Mouse (Mus musculus) liver, embryonic 15.5 days (tissue): ENCODE data around the gene Cdkn2d. TPM values are rescaled to one million over a fixed set of nuclear protein-coding genes. Genes with fewer than 3 reads are reported as not detected.
"Not testable (repeated sequence)": the region's sequence is repeated elsewhere in the genome, so short reads cannot be mapped to it uniquely, and the experiment has no call there.

Source experiments
- ATAC-seq: fragments of 200-750 bp; cut with Nextera tagmentation; 2 replicates; pipeline ENCODE4 v1.8.0; 2017; ENCODE audit warnings: moderate number of reproducible peaks, mild to moderate bottlenecking, moderate library complexity; ENCODE audit not compliant: insufficient read depth
- H3K27ac ChIP-seq: fragments of 300-500 bp; sonication (generic); replicated peaks from 2 replicates; pipeline ENCODE4 v1.5.1; 2015; ENCODE audit warnings: mild to moderate bottlenecking, inconsistent platforms
- H3K27me3 ChIP-seq: fragments of 300-500 bp; sonication (generic); 2 replicates; pipeline ENCODE4 v1.6.1; 2015; ENCODE audit warnings: mild to moderate bottlenecking, inconsistent platforms
- H3K36me3 ChIP-seq: fragments of 300-500 bp; sonication (generic); replicated peaks from 2 replicates; pipeline ENCODE4 v1.6.1; 2015; ENCODE audit warnings: moderate library complexity, mild to moderate bottlenecking, inconsistent platforms
- H3K4me1 ChIP-seq: fragments of 300-500 bp; sonication (generic); replicated peaks from 2 replicates; pipeline ENCODE4 v1.6.1; 2015; ENCODE audit warnings: inconsistent platforms
- H3K4me2 ChIP-seq: fragments of 300-500 bp; sonication (generic); 2 replicates; pipeline ENCODE4 v1.6.1; 2015; ENCODE audit warnings: moderate library complexity, mild to moderate bottlenecking, inconsistent platforms
- H3K4me3 ChIP-seq: fragments of 300-500 bp; sonication (generic); replicated peaks from 2 replicates; pipeline ENCODE4 v1.5.1; 2015; ENCODE audit warnings: mild to moderate bottlenecking, inconsistent platforms
- H3K9ac ChIP-seq: fragments of 300-500 bp; sonication (generic); 2 replicates; pipeline ENCODE4 v1.6.1; 2015; ENCODE audit warnings: moderate library complexity, mild to moderate bottlenecking, inconsistent platforms
- H3K9me3 ChIP-seq: fragments of 300-500 bp; sonication (generic); replicated peaks from 2 replicates; pipeline ENCODE4 v1.6.1; 2016; ENCODE audit warnings: inconsistent platforms
- WGBS: fragments of 180-500 bp; shearing (Covaris S2); methylation state at CpG from one replicate; pipeline ENCODE4 v1.1.7; 2015; ENCODE audit warnings: mixed read lengths; ENCODE audit not compliant: insufficient replicate concordance; 5-methylcytosine and 5-hydroxymethylcytosine counted together
- polyA plus RNA-seq: library from polyadenylated mRNA; unstranded; fragments of >200 nt; fragmentation: Nextera tagmentation; extraction: Ambion mirVana; gene quantifications from 2 replicates; pipeline ENCODE4 v1.2.1, GENCODE M21; 2015

Gene Cdkn2d
- polyA plus RNA-seq, 1 experiment from 2014 or later = 129 TPM

DNA sequence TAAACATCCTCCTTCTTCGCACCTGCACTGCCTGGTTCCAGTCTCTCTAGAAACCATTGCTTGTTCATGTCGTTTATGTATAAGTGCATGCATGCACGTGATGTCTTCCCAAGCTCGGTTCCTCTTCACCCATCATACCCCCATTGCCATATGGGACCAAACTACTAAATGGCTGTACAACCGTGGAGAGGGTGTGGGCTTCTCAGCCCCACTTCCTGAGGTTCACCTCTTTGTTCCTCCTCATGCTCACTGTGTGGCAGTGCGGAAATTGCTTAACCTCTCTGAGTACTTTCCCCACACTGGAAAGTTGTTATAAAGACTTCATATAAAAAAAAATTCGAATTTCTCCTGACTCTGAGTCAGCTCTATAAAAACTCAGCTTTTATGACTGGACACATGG is 25.5 kb upstream of the Cdkn2d start:
- no peak overlapping the region for H3K4me3 ChIP-seq
- peaks cover 15% of the 10 kb centered on the region for H3K27me3 ChIP-seq
- no peak for ATAC-seq
- H3K4me1 ChIP-seq = peaks cover 63% of the 10 kb centered on the region
- H3K9ac ChIP-seq = no peak overlapping the region
- no peak overlapping the region for H3K27ac ChIP-seq
- 42% methylated on average over 7 of the region's 7 CpGs for WGBS
- H3K9me3 ChIP-seq = no peaks in the 10 kb centered on the region
- no peak overlapping the region for H3K4me2 ChIP-seq
- H3K36me3 ChIP-seq = no peaks in the 10 kb centered on the region

DNA sequence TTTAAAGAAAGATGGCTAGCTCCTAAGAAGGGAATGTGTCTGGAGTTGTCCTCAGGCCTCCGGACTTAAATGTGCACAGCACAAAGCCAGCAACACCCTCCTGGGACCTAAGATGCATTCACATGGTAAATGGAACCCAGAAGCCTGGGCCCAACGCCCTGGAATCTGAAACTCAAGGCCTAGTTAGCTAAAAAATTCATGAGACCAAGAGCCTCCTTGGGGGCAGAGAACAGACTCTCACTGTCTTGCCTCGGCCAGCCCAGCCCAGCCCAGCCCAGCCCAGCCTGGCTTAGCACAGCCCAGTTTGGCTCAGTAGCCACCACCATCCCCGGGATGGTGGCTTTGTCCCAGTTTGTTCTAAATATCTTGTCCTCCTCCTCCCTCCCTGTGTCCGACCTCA is 24.2 kb upstream of the Cdkn2d start:
- Histone ChIP-seq H3K9me3 (no peaks in the 10 kb centered on the region), H3K9ac (no peak overlapping the region), H3K27me3 (peaks cover 26% of the 10 kb centered on the region), H3K36me3 (no peaks in the 10 kb centered on the region), H3K4me3 (no peak overlapping the region), H3K27ac (0 out of 2 replicates have a peak overlapping the region, but pooled peaks have one; percentile 45), H3K4me1 (peaks cover 51% of the 10 kb centered on the region), H3K4me2 (no peak overlapping the region)
- no peak for ATAC-seq
- 50% methylated on average over 5 of the region's 5 CpGs for WGBS

DNA sequence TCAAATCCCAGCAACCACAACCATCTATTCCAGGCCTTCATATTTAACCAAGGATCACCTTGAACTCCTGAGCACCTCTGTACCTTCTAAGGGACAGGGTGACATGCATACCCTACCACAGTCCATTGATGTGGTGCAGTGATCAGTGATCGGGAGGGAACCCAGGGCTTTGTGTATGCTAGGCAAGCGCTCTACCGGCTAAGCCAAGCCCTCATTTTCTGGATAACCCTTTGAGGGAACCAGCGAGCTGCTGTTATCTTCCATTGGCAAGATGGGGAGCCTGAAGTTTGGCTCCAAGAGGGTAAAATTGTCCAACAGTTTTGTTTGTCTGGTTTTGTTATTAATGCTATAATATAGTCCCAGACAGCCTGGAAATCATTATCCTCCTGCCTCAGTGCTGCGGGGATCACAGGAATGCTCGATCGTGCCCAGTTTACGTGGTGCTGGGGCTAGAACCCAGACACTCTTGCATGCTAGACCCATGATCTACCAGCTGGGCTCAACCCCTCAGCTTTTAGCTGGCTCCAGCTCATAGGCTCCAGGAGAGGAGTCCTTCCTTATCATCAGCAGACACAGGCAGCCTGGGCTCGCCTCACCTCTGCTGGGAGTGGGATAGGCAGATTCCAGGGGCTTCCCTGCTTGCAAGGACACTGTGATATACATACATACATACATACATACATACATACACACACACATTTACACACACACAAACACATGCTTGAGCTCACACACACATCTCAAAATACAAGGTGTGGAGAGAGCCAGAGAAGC is 23.3 kb upstream of the Cdkn2d start:
- no peaks in the 10 kb centered on the region for H3K9me3 ChIP-seq
- peak; percentile 59 for ATAC-seq
- H3K27me3 ChIP-seq = peaks cover 30% of the 10 kb centered on the region
- WGBS = 48% methylated on average over 9 of the region's 9 CpGs
- no peak overlapping the region for H3K4me3 ChIP-seq
- H3K4me1 ChIP-seq = peaks cover 43% of the 10 kb centered on the region
- H3K9ac ChIP-seq = peak overlapping the region; percentile 1
- H3K36me3 ChIP-seq = no peaks in the 10 kb centered on the region
- H3K27ac ChIP-seq = peak overlapping the region; percentile 31
- peak overlapping the region; percentile 27 for H3K4me2 ChIP-seq

DNA sequence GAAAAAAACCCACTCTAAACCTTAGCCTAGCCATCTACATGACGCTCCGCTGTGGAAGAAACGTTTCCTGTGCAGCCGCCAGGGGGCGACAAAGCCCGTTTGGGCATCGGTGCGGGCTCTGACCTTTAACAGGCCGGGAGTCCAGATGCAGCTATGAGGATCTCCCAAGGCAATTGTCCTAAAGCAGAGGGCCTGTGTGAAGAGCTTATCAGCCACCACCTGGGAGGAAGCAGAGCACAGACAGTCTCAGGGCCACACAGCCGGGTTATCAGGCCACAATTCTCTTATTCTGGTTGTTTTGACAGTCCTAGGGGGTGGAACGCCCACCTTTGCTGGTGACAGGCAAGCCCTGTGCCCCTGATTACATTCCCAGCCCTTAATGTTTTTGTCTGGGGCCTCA is 22.2 kb upstream of the Cdkn2d start:
- H3K36me3 ChIP-seq = no peaks in the 10 kb centered on the region
- H3K27ac ChIP-seq = no peak overlapping the region; the same call in 1 of the 2 replicates
- no peak overlapping the region for H3K4me3 ChIP-seq
- peaks cover 31% of the 10 kb centered on the region for H3K27me3 ChIP-seq
- no peak overlapping the region for H3K9ac ChIP-seq
- ATAC-seq = peak; percentile 91
- H3K9me3 ChIP-seq = no peaks in the 10 kb centered on the region
- peaks cover 36% of the 10 kb centered on the region for H3K4me1 ChIP-seq
- 2% methylated on average over 11 of the region's 11 CpGs for WGBS
- peak overlapping the region; percentile 23 for H3K4me2 ChIP-seq

DNA sequence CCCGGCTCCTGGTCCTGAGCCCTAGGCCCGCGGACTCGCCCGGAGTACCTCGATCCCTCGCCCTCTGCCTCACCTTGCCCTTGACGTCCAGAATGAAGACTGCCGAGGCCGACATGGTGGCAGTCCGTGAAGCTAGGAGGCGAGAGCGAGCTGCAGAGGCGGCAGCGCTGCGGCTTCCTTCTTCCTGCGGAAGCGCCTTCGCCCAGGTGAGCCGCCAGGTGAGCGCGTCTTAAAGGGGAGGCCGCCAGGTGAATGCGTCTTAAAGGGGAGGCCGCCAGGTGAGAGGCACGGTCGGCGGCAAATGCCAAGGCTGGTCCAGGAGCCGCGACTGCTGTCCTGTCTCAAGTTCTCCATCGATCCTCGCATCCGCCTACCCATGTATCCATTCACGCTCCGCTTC is 20.9 kb upstream of the Cdkn2d start, which contains the start of gene Ap1m2:
Gene Ap1m2 (minus strand): TSS at position 204 of the 400 bp plus-strand sequence.
- ATAC-seq = no peak
- 0 out of 2 replicates have a peak within 1 kb of the TSS, but pooled peaks have one; percentile 4 for H3K4me3 ChIP-seq
- no peak within 1 kb of the TSS; the same call in 1 of the 2 replicates for H3K4me2 ChIP-seq
- H3K4me1 ChIP-seq = peaks cover 35% of the 10 kb centered on the region
- H3K36me3 ChIP-seq = no peaks in the 10 kb centered on the region
- H3K27ac ChIP-seq = no peak within 1 kb of the TSS
- no peaks in the 10 kb centered on the region for H3K9me3 ChIP-seq
- 25% methylated on average over 35 of the region's 35 CpGs for WGBS
- H3K27me3 ChIP-seq = peaks cover 31% of the 10 kb centered on the region
- no peak within 1 kb of the TSS for H3K9ac ChIP-seq

DNA sequence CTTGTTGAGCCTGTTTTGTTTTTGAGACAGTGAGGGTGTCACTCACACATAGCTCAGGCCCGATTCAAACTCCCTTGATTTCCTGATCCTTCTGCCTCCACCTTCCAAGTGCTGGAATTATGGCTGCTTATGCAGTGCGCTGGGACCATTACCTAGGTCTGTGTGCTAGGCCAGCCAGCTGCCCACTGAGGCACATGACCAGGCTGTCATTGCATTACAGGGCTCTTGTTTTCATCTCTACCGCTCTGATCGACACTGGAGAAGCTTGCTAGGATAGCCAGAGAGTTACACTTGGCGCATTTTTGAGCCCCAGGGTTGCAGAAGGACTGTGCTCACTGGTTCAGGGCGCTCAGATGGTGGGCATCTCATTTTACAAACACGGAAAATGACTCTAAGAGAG is 20.5 kb upstream of the Cdkn2d start:
- no peak overlapping the region for H3K9ac ChIP-seq

DNA sequence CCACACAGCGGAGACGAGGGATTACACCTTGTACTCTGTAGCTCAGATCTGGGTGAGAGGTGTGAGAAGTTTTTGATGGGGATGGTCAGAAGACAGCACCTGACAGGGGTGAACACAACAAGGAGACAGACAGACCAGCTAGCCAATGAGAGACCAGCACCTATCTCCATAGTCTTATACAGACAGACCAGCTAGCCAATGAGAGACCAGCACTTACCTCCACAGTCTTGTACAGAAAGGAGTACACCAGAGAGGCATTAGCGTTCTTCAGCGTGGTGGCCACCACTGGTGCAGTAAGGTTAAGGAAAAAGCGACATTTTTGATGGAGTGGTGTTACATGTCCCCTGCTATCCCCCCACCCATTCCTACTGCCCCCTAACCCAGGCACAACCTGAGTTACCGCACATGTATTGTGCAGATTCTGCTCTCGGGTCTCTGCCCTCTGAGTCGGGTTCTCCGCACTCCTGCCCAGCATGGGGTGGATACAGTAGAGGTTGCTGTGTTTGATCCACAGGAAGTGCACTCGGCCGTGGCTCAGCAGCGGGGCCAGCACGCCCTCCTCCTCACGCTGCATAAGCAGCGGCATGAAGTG is 18.0 kb upstream of the Cdkn2d start:
- Histone ChIP-seq H3K4me2 (0 out of 2 replicates have a peak overlapping the region, but pooled peaks have one; percentile 6), H3K27ac (no peak overlapping the region), H3K36me3 (no peaks in the 10 kb centered on the region), H3K27me3 (peaks cover 31% of the 10 kb centered on the region), H3K4me1 (peaks cover 19% of the 10 kb centered on the region), H3K4me3 (no peak overlapping the region), H3K9me3 (no peaks in the 10 kb centered on the region), H3K9ac (no peak overlapping the region)
- 53% methylated on average over 15 of the region's 15 CpGs for WGBS
- ATAC-seq = no peak

More for the DNA sequence above, 20.5 kb upstream of the Cdkn2d start:
- H3K27me3 ChIP-seq = peaks cover 31% of the 10 kb centered on the region
- H3K4me3 ChIP-seq = no peak overlapping the region
- H3K36me3 ChIP-seq = no peaks in the 10 kb centered on the region
- no peak for ATAC-seq
- H3K4me2 ChIP-seq = no peak overlapping the region
- no peak overlapping the region for H3K27ac ChIP-seq
- peaks cover 35% of the 10 kb centered on the region for H3K4me1 ChIP-seq
- 53% methylated on average over 7 of the region's 7 CpGs for WGBS
- H3K9me3 ChIP-seq = no peaks in the 10 kb centered on the region

DNA sequence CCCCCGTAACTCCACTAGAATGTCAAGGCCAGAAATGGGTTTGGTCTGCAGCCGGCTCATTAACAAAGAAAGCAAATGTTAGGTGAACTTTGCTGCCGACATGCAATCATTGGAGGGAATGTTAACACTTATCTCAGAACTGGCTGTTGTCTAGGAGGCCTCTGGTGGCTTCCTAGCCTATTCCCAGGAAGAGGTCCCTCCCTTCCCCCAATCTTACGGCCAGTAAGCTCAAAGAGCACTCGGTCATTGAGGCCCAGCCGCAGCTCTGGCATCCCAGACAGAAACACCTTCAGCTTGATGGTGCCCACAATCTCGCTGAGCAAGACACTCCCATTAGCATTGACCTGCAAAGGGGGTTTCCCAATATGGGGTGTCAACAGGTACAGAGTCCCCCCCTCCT is 13.9 kb upstream of the Cdkn2d start:
- H3K9me3 ChIP-seq = no peaks in the 10 kb centered on the region
- ATAC-seq = no peak
- WGBS = 75% methylated on average over 7 of the region's 7 CpGs
- no peak overlapping the region for H3K27ac ChIP-seq
- H3K4me1 ChIP-seq = 0 out of 2 replicates have a peak, but pooled peaks cover 8% of the 10 kb centered on the region
- no peak overlapping the region for H3K4me3 ChIP-seq
- H3K27me3 ChIP-seq = 0 out of 2 replicates have a peak, but pooled peaks cover 3% of the 10 kb centered on the region
- no peak overlapping the region for H3K4me2 ChIP-seq
- H3K9ac ChIP-seq = no peak overlapping the region
- H3K36me3 ChIP-seq = no peaks in the 10 kb centered on the region

DNA sequence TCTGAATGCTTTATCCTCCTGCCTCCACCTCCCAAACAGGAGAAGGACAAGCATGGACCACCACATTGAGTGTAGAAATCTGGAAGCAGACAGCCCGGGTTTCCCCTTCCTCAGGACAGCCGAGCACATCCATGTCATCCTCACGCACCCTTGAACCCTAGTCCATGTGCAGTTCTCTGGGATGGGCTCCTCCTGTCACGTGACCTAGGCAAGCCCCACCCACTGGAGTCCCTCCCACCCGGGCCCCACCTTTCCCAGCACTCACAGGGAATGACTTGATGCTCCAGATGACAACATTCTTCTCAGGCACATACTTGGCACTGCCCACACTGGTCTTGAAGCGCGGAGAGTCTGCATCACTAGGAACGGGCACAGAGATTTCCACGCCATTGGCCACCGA is 7.8 kb upstream of the Cdkn2d start:
- Histone ChIP-seq H3K27me3 (peaks cover 4% of the 10 kb centered on the region; the same call in 1 of the 2 replicates), H3K36me3 (no peaks in the 10 kb centered on the region), H3K4me2 (no peak overlapping the region), H3K9ac (no peak overlapping the region), H3K4me1 (0 out of 2 replicates have a peak, but pooled peaks cover 4% of the 10 kb centered on the region), H3K27ac (no peak overlapping the region), H3K9me3 (no peaks in the 10 kb centered on the region), H3K4me3 (no peak overlapping the region)
- ATAC-seq = no peak
- 81% methylated on average over 10 of the region's 10 CpGs for WGBS

DNA sequence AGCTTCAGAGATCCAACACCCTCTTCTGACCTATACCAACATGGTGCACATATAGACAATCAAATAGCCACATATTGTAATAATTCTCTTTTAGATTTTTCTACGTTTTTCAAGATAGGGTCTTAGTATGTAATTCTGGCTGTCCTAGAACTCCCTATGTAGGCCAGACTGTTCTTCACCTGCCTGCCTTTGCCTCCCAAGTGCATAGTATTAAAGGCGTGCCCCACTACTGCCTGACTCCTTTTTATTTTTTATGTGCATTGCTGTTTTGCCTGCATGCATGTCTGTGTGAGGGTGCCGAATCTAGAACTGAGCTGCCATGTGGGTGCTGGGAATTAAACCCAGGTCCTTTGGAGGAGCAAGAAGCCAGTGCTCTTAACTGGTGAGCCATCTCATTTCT is 1.1 kb upstream of the Cdkn2d start:
- Histone ChIP-seq H3K4me1 (peaks cover 33% of the 10 kb centered on the region), H3K27ac (peak overlapping the region; percentile 96), H3K9ac (peak overlapping the region; percentile 81), H3K36me3 (peaks cover 13% of the 10 kb centered on the region), H3K4me2 (peak overlapping the region; percentile 90), H3K4me3 (peak overlapping the region; percentile 93), H3K27me3 (peaks cover 4% of the 10 kb centered on the region; the same call in 1 of the 2 replicates), H3K9me3 (no peaks in the 10 kb centered on the region)
- 63% methylated on average over 3 of the region's 3 CpGs for WGBS
- ATAC-seq = no peak

DNA sequence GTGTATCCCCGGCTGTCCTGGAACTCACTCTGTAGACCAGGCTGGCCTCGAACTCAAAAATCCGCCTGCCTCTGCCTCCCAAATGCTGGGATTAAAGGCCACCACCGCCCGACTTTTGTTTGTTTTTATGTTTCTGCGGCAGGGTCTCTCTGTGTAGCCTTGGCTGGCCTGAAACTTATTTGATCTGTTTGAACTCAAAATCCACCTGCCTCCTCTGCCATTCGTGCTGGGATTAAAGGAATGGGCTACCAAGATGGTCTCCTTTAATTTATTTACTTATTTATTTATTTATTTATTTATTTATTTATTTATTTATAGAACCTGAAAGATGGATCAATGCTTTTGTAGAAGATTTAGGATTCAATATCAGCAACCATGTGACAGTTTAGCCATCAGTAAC is 661 bp upstream of the Cdkn2d start:
- Histone ChIP-seq H3K27ac (peak overlapping the region; percentile 96), H3K36me3 (peaks cover 13% of the 10 kb centered on the region), H3K4me1 (peaks cover 37% of the 10 kb centered on the region), H3K4me3 (peak overlapping the region; percentile 93), H3K9ac (peak overlapping the region; percentile 81), H3K4me2 (peak overlapping the region; percentile 90)
- H3K9me3 ChIP-seq, ATAC-seq, H3K27me3 ChIP-seq: not testable (repeated sequence)
- WGBS = 8% methylated on average over 7 of the region's 7 CpGs
